Comparison of ENCODE assay signal across 8 mouse cellular contexts in the genomic region with DNA sequence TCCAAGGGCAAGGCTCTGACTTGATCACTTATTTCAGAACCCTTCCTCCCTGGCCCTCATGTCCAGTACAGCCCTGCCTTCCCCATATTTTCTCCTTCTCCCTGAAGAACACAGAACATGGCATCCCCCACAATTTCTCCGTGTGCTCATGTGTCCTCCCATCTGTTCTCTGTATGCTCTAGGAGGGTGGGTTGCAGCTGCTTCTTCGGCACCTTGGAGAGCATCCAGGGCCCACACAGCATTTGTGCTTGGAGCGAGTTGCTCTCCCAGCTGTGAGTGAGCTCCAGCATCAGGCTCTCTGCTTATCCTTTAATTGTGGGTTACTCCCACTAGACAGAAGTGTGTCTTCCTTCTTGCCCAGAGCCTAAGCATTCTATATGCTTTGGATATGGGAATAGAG.
DNase-seq lines count a peak whose midpoint lies in the region.

No protein-coding gene starts in this region.

- peak; percentile 34 for DNase-seq in embryo, embryonic 10 days (ENCODE audit: low spot score)
- DNase-seq in embryo, embryonic 9.5 days (ENCODE audit: extremely low spot score), result no peak
- DNase-seq in kidney, postnatal 4 days, result peak; percentile 59 to 60
- DNase-seq in kidney, adult 18-20 months, result no peak
- peak; percentile 50 for DNase-seq in layer of hippocampus, adult 9-10 months (ENCODE audit: low spot score)
- peak; percentile 65 for DNase-seq in right cerebral cortex, postnatal 25 days
- no peak for DNase-seq in thymus, adult 18-20 months
- DNase-seq in urinary bladder, postnatal 10 days (ENCODE audit: low spot score), result no peak

Comparison
In these comparisons a context has a peak if more than half of its experiments do, and no peak if none do; other contexts are left out.
1. DNase-seq: peak in embryo, embryonic 10 days (single experiment), kidney, postnatal 4 days (2 of 2), layer of hippocampus, adult 9-10 months (single experiment) and right cerebral cortex, postnatal 25 days (single experiment); none in embryo, embryonic 9.5 days (single experiment), kidney, adult 18-20 months (single experiment), thymus, adult 18-20 months (0 of 2) and urinary bladder, postnatal 10 days (single experiment).